Mouse (Mus musculus): ENCODE measurements around the gene Fgfr2. TPM values are rescaled to one million over a fixed set of nuclear protein-coding genes. Genes with fewer than 3 reads are reported as not detected.

Gene Fgfr2
- total and polyA plus RNA-seq, 2 experiments from 2014 or later, result 12.1 to 32.6 TPM

DNA sequence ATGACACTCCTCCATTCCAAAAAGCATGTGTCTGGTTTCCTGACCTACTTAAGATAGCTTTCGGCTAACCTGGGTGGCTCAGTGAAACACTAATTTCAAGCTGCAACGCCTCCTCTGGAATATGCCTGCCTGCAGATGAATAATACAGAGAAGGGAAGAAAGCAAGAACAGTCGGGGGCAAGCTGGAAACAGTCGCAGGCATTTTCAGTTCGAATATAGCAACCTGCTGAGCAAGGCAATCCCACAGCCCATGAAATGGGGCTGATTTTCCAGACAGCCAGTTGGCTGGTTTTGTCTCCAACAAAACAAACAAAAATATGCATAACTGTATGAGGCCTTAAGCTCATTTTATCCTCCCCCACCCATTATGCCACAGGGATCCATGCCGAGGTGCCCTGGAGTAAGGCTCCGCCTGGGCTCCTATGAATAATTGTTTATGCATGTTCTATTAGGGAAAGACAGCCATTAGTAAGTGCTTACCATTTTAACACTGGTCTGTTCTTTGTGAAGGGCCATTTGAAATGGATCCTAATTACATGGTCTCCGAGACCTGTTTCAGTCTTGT is 2741.7 kb downstream of the Fgfr2 start:
- no peak overlapping the region for H3K4me3 ChIP-seq (ENCODE audit: low read depth, low read length)
- H3K9me3 ChIP-seq (ENCODE audit: low read length), result no peaks in the 10 kb centered on the region
- ATAC-seq (ENCODE audit: low FRiP score) (peak; percentile 52; the same call in 1 of the 2 replicates), DNase-seq (ENCODE audit: low spot score) (peak; percentile 53)
- H3K4me1 ChIP-seq (ENCODE audit: insufficient read depth, low read length), result no peaks in the 10 kb centered on the region
- H3K36me3 ChIP-seq (ENCODE audit: insufficient read depth, low read length), result no peaks in the 10 kb centered on the region
- H3K9ac ChIP-seq (replicated peaks; ENCODE audit: low read length, poor library complexity, severe bottlenecking), result no peak overlapping the region
- H3K4me2 ChIP-seq (ENCODE audit: low read depth, low read length, poor library complexity, severe bottlenecking), result no peak overlapping the region
- WGBS, result 33% methylated on average over 8 of the region's 8 CpGs
- no peak for TF ChIP-seq CTCF (IDR thresholded peaks at IDR 0.05)
- H3K27ac ChIP-seq (ENCODE audit: low read depth, low read length), result peak overlapping the region; percentile 8; the same call in 1 of the 2 replicates
- H3K27me3 ChIP-seq (ENCODE audit: insufficient read depth, low read length), result no peaks in the 10 kb centered on the region

DNA sequence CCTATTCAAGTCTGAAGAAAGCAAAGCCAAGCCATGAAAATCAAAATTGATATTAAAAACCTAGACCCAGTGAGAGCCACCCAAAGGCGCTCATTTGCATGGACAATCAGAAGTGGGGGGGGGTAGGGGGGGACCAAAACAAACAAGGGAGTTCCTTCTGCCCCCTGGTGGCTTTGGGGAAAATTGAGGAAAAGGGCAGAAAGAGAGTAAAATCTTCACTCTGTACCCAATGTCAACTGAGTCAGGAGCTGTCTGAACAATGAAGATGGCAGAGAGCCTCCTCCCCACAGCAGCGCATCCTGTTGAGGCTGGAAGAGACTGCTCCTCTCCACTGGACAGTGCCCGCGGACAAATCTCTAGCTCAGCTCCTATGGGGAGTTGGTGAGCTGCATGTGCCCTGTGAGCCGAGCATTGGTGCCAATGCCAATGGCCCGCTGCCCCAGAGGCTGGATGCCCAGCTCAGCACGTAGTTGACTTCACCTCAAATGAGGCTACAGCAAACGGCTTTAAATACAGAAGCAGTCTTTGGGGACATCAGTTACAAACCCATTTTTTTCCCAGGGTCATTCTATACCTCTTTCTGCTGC is 2742.3 kb downstream of the Fgfr2 start:
- peak; percentile 27; the same call in 1 of the 2 replicates for ATAC-seq (ENCODE audit: low FRiP score)
- peak; percentile 39 for DNase-seq (ENCODE audit: low spot score)

DNA sequence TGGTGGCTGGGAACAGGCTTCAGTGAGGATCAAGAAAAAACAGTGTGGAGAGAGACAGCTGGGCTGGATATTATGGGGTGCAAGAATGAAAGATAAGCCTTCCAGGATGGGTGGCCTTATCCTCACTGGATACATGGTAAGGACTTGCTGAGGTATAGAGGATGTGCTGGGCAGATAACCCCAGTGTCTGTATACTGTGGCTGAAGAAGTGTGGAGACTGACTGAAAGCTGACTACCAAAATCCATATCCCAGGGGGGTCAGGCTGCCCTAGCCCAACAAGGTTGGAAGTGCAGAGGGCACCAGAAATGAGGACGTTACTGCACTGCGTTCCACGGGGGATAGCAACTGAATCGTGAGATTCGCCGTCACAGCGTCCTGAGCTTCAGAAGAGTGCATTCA is 2742.8 kb downstream of the Fgfr2 start:
- 87% methylated on average over 7 of the region's 7 CpGs for WGBS

More for the DNA sequence above, 2742.3 kb downstream of the Fgfr2 start:
- no peaks in the 10 kb centered on the region for H3K27me3 ChIP-seq (ENCODE audit: insufficient read depth, low read length)
- peak; percentile 65 for TF ChIP-seq CTCF (IDR thresholded peaks at IDR 0.05)
- H3K4me1 ChIP-seq (ENCODE audit: insufficient read depth, low read length), result no peaks in the 10 kb centered on the region
- WGBS, result 65% methylated on average over 8 of the region's 8 CpGs
- H3K9me3 ChIP-seq (ENCODE audit: low read length), result no peaks in the 10 kb centered on the region
- H3K36me3 ChIP-seq (ENCODE audit: insufficient read depth, low read length), result no peaks in the 10 kb centered on the region
- H3K27ac ChIP-seq (ENCODE audit: low read depth, low read length), result no peak overlapping the region
- H3K4me3 ChIP-seq (ENCODE audit: low read depth, low read length), result no peak overlapping the region
- no peak overlapping the region for H3K9ac ChIP-seq (replicated peaks; ENCODE audit: low read length, poor library complexity, severe bottlenecking)
- no peak overlapping the region for H3K4me2 ChIP-seq (ENCODE audit: low read depth, low read length, poor library complexity, severe bottlenecking)

DNA sequence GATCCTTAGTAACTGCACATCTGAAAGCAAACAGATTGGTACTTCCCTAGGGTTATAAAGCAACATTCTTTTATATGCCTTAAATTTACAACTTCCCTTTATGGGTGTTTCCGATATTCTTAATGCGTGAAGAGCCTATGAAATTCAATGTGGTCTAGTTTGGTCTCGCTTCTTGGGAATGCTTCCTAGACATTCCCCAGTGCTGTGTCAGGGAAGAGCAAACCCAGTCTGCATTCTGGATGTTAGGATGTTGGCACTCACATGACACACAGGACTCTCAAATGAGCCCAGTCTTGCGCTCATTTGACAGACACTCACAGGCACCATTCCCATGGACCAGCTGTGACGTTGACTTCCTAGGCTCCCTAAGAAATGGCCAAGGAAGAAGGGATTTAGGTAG is 2743.3 kb downstream of the Fgfr2 start:
- no peak overlapping the region for H3K27ac ChIP-seq (ENCODE audit: low read depth, low read length)
- ATAC-seq (ENCODE audit: low FRiP score) (no peak), DNase-seq (ENCODE audit: low spot score) (no peak)
- no peaks in the 10 kb centered on the region for H3K9me3 ChIP-seq (ENCODE audit: low read length)
- no peak overlapping the region for H3K4me3 ChIP-seq (ENCODE audit: low read depth, low read length)
- no peaks in the 10 kb centered on the region for H3K4me1 ChIP-seq (ENCODE audit: insufficient read depth, low read length)
- no peak for TF ChIP-seq CTCF (IDR thresholded peaks at IDR 0.05)
- no peak overlapping the region for H3K9ac ChIP-seq (replicated peaks; ENCODE audit: low read length, poor library complexity, severe bottlenecking)
- no peak overlapping the region for H3K4me2 ChIP-seq (ENCODE audit: low read depth, low read length, poor library complexity, severe bottlenecking)
- H3K27me3 ChIP-seq (ENCODE audit: insufficient read depth, low read length), result no peaks in the 10 kb centered on the region
- WGBS, result 88% methylated on average over 5 of the region's 5 CpGs
- H3K36me3 ChIP-seq (ENCODE audit: insufficient read depth, low read length), result no peaks in the 10 kb centered on the region

More for the DNA sequence above, 2742.8 kb downstream of the Fgfr2 start:
- no peaks in the 10 kb centered on the region for H3K36me3 ChIP-seq (ENCODE audit: insufficient read depth, low read length)
- no peak for TF ChIP-seq CTCF (IDR thresholded peaks at IDR 0.05)
- no peak overlapping the region for H3K9ac ChIP-seq (replicated peaks; ENCODE audit: low read length, poor library complexity, severe bottlenecking)
- H3K9me3 ChIP-seq (ENCODE audit: low read length), result no peaks in the 10 kb centered on the region
- H3K4me3 ChIP-seq (ENCODE audit: low read depth, low read length), result no peak overlapping the region
- H3K4me1 ChIP-seq (ENCODE audit: insufficient read depth, low read length), result no peaks in the 10 kb centered on the region
- H3K27ac ChIP-seq (ENCODE audit: low read depth, low read length), result no peak overlapping the region
- H3K27me3 ChIP-seq (ENCODE audit: insufficient read depth, low read length), result no peaks in the 10 kb centered on the region
- H3K4me2 ChIP-seq (ENCODE audit: low read depth, low read length, poor library complexity, severe bottlenecking), result no peak overlapping the region
- no peak for DNase-seq (ENCODE audit: low spot score)
- ATAC-seq (ENCODE audit: low FRiP score), result no peak

DNA sequence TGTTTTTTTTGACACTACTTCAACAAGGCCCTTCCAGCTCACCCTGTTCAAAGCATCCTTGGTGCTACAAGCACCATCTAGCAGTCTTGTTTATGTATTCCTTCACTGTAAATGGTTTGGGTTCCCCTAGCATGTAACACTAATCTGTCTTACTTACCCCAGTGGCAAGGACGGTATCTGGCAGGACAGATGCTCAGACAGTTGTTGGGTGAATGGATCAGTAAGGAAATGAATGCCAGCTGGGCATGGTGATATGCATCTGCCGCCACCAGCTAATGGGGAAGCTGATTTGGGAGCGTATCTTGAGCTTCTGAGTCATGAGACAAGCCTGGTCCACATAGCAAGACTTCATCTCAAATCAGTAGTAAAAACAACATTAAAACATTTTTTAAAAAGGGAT is 2744.8 kb downstream of the Fgfr2 start:
- WGBS, result 92% methylated on average over 3 of the region's 3 CpGs
- Histone ChIP-seq H3K4me3 (ENCODE audit: low read depth, low read length) (no peak overlapping the region), H3K9ac (replicated peaks; ENCODE audit: low read length, poor library complexity, severe bottlenecking) (no peak overlapping the region)

DNA sequence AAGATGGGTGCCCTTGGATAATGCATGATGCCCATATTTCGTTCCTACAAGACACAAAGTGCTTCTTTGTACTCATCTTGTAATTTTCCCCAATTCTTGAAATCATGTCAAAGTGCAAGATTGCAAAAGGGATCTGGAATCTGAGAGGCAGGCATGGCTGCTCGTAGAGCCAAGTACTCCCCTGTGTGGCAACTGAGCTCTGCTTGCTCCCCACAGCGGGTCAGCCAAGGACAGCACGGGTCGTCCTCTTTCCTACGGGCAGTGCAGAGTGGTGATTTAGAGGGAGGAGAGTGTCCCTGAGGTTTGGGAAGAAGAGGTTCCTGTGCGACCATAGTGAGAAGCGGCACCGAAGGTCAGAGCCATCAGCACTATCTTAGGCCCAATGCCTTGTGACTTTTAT is 2748.8 kb downstream of the Fgfr2 start:
- TF ChIP-seq CTCF (IDR thresholded peaks at IDR 0.05), result no peak
- Histone ChIP-seq H3K4me2 (ENCODE audit: low read depth, low read length, poor library complexity, severe bottlenecking) (no peak overlapping the region), H3K4me3 (ENCODE audit: low read depth, low read length) (no peak overlapping the region), H3K27me3 (ENCODE audit: insufficient read depth, low read length) (no peaks in the 10 kb centered on the region), H3K9ac (replicated peaks; ENCODE audit: low read length, poor library complexity, severe bottlenecking) (no peak overlapping the region), H3K4me1 (ENCODE audit: insufficient read depth, low read length) (no peaks in the 10 kb centered on the region), H3K9me3 (ENCODE audit: low read length) (no peaks in the 10 kb centered on the region), H3K36me3 (ENCODE audit: insufficient read depth, low read length) (no peaks in the 10 kb centered on the region), H3K27ac (ENCODE audit: low read depth, low read length) (no peak overlapping the region)
- DNase-seq (ENCODE audit: low spot score) (no peak), ATAC-seq (ENCODE audit: low FRiP score) (no peak)
- 85% methylated on average over 9 of the region's 9 CpGs for whole genome bisulfite sequencing

More for the DNA sequence above, 2744.8 kb downstream of the Fgfr2 start:
- no peak for ATAC-seq (ENCODE audit: low FRiP score)
- Histone ChIP-seq H3K4me2 (ENCODE audit: low read depth, low read length, poor library complexity, severe bottlenecking) (no peak overlapping the region), H3K9me3 (ENCODE audit: low read length) (no peaks in the 10 kb centered on the region), H3K27ac (ENCODE audit: low read depth, low read length) (no peak overlapping the region), H3K27me3 (ENCODE audit: insufficient read depth, low read length) (no peaks in the 10 kb centered on the region), H3K4me1 (ENCODE audit: insufficient read depth, low read length) (no peaks in the 10 kb centered on the region), H3K36me3 (ENCODE audit: insufficient read depth, low read length) (no peaks in the 10 kb centered on the region)
- DNase-seq (ENCODE audit: low spot score), result no peak
- no peak for TF ChIP-seq CTCF (IDR thresholded peaks at IDR 0.05)

All from midbrain, postnatal 0 days (tissue).